Mouse (Mus musculus) natural killer cell, adult 2 months (primary cell): Measurements from ENCODE around the gene Gm13103.
"Not testable (repeated sequence)": the region's sequence is repeated elsewhere in the genome, so short reads cannot be mapped to it uniquely, and the experiment has no call there.

Source experiments
- DNase-seq, 2 experiments: peaks; one replicate each; pipeline ENCODE4 v3.0.0; 2022; ENCODE audit warnings: low spot score in 2 of 2

Gene Gm13103

DNA sequence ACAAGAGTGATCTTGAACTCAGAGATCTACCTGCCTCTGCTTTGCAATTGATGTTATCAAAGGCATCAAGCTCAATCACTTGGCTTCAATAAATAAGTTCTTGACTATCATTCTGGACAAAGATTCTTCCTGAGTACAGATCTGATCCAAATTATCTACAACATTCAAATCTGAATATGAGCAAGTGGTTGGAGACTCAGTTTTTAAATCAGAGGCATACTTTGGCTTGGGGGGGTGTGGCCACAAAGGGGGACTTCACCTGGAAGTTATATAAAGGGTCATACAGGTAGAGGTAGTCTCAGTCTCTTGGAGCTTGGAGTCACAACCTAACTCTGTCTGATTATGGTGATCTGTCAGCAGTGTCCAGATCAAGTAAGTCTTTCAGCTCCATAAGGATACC lies at the start of gene Gm13103:
Gene Gm13103, plus strand, starts transcription at position 301 of the 400 bp plus-strand sequence.
- not testable (repeated sequence) for DNase-seq

- DNase-seq, result no peak
Observed at GRCm38 (mm10) chr4:143815993-143816392, 30.3 kb upstream of the Gm13103 start, which contains the start of gene Gm13084. Gene Gm13084 (minus strand): TSS chr4:143816093.

DNA sequence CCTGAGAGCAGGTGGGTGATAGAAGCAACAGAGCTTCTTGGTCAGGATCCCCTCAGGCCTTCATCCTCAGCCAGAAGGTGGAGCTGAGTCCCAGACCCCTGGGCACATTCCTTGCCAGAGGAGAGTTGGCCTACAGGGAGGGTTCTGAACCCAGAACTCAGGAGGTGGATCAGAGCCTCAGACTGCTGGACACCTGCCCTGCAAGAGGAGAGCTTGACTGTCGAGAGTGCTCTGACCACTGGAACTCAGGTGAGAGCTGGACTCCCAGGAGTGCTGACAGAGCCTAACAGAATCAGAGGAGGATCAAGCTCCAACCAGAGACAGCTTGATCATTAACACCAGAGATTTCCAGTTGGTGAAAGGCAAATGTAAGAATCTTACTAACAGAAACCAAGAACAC lies 36.1 kb downstream of the Gm13103 start:
- not testable (repeated sequence) for DNase-seq

- not testable (repeated sequence) for DNase-seq
Observed at GRCm38 (mm10) chr4:143894406-143894805, 48.1 kb downstream of the Gm13103 start.

GRCm38 (mm10) chr4:143900280-143900679 lies 54.0 kb downstream of the Gm13103 start, which contains the start of gene Pramef6:
Gene Pramef6 (minus strand): TSS chr4:143900380.
- not testable (repeated sequence) for DNase-seq
